Mouse (Mus musculus): ENCODE results near the gene Cbx8. TPM values are rescaled to one million over a fixed set of nuclear protein-coding genes. Genes with fewer than 3 reads are reported as not detected.

Gene Cbx8
- polyA plus RNA-seq, 1 experiment from 2014 or later = 2.8 TPM

- peaks cover 7% of the 10 kb centered on the region for H3K4me1 ChIP-seq (replicated peaks)
- 70% methylated on average over 6 of the region's 6 CpGs for WGBS (ENCODE audit: insufficient replicate concordance)
- H3K27me3 ChIP-seq = peaks cover 41% of the 10 kb centered on the region
- no peaks in the 10 kb centered on the region for H3K36me3 ChIP-seq
- no peak overlapping the region for H3K9ac ChIP-seq
- no peaks in the 10 kb centered on the region for H3K9me3 ChIP-seq (replicated peaks)
- DNase-seq (no peak), ATAC-seq (ENCODE audit: low read depth) (no peak)
- H3K27ac ChIP-seq = no peak overlapping the region
- H3K4me3 ChIP-seq (replicated peaks) = no peak overlapping the region
- H3K4me2 ChIP-seq = no peak overlapping the region
Observed at GRCm38 (mm10) chr11:119073876-119074433, 33.2 kb upstream of the Cbx8 start.

GRCm38 (mm10) chr11:119072986-119073385 lies 32.2 kb upstream of the Cbx8 start:
- Histone ChIP-seq H3K4me3 (replicated peaks) (no peak overlapping the region), H3K27me3 (peaks cover 46% of the 10 kb centered on the region), H3K27ac (no peak overlapping the region), H3K36me3 (no peaks in the 10 kb centered on the region), H3K9me3 (replicated peaks) (no peaks in the 10 kb centered on the region), H3K4me2 (no peak overlapping the region), H3K4me1 (replicated peaks) (no peaks in the 10 kb centered on the region), H3K9ac (no peak overlapping the region)
- ATAC-seq (ENCODE audit: low read depth) = no peak
- 53% methylated on average over 6 of the region's 6 CpGs for WGBS (ENCODE audit: insufficient replicate concordance)
- DNase-seq = no peak

- no peak for ATAC-seq (ENCODE audit: low read depth)
- Histone ChIP-seq H3K4me2 (no peak overlapping the region), H3K27me3 (peaks cover 46% of the 10 kb centered on the region), H3K9ac (no peak overlapping the region), H3K9me3 (replicated peaks) (no peaks in the 10 kb centered on the region), H3K27ac (no peak overlapping the region), H3K4me1 (replicated peaks) (no peaks in the 10 kb centered on the region), H3K4me3 (replicated peaks) (no peak overlapping the region), H3K36me3 (no peaks in the 10 kb centered on the region)
- no peak for DNase-seq
- 55% methylated on average over 7 of the region's 7 CpGs for WGBS (ENCODE audit: insufficient replicate concordance)
Observed at GRCm38 (mm10) chr11:119072239-119072638, 31.5 kb upstream of the Cbx8 start.

- H3K4me3 ChIP-seq (replicated peaks) = no peak overlapping the region
- H3K9ac ChIP-seq = no peak overlapping the region
- H3K27ac ChIP-seq = no peak overlapping the region
- no peak overlapping the region for H3K4me2 ChIP-seq
- no peaks in the 10 kb centered on the region; the same call in 1 of the 2 replicates for H3K9me3 ChIP-seq (replicated peaks)
- H3K36me3 ChIP-seq = no peaks in the 10 kb centered on the region
- no peaks in the 10 kb centered on the region for H3K4me1 ChIP-seq (replicated peaks)
- ATAC-seq (ENCODE audit: low read depth) = no peak
- no peak for DNase-seq
- WGBS (ENCODE audit: insufficient replicate concordance) = 78% methylated on average over 8 of the region's 8 CpGs
- H3K27me3 ChIP-seq = peaks cover 53% of the 10 kb centered on the region
Observed at GRCm38 (mm10) chr11:119066841-119067240, 26.1 kb upstream of the Cbx8 start.

DNA sequence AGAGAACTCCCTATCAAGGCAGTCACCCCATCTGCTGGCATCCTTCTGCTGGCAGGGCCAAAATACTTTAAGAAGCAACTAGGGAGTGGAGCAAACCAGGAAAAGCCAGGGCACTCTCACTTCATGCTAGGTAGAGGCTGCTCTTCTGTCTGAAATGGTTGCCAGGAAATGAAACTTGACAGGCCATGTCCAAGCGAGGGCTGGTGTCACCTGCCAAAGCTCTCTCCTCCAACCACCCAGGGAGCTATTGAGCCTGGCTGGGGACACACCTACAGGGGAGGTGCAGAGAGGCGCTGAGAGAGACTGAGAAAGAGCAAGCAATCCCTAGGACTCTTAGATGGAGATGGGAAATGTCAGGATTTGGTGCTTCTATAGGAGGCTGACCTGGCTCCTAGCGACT lies 18.5 kb upstream of the Cbx8 start:
- H3K9ac ChIP-seq = no peak overlapping the region
- no peaks in the 10 kb centered on the region; the same call in 1 of the 2 replicates for H3K9me3 ChIP-seq (replicated peaks)
- ATAC-seq (ENCODE audit: low read depth) (no peak), DNase-seq (no peak)
- 12% methylated on average over 3 of the region's 3 CpGs for WGBS (ENCODE audit: insufficient replicate concordance)
- H3K4me3 ChIP-seq (replicated peaks) = no peak overlapping the region
- no peaks in the 10 kb centered on the region for H3K36me3 ChIP-seq
- H3K4me1 ChIP-seq (replicated peaks) = peaks cover 31% of the 10 kb centered on the region
- no peak overlapping the region for H3K27ac ChIP-seq
- peaks cover 97% of the 10 kb centered on the region for H3K27me3 ChIP-seq
- no peak overlapping the region for H3K4me2 ChIP-seq

- no peak overlapping the region for H3K27ac ChIP-seq
- 5% methylated on average over 58 of the region's 58 CpGs for WGBS (ENCODE audit: insufficient replicate concordance)
- H3K4me1 ChIP-seq (replicated peaks) = peaks cover 38% of the 10 kb centered on the region
- H3K4me2 ChIP-seq = peak overlapping the region; percentile 35
- no peak for ATAC-seq (ENCODE audit: low read depth)
- no peak overlapping the region for H3K9ac ChIP-seq
- no peak for DNase-seq
- peaks cover 98% of the 10 kb centered on the region for H3K27me3 ChIP-seq
- no peaks in the 10 kb centered on the region; the same call in 1 of the 2 replicates for H3K9me3 ChIP-seq (replicated peaks)
- no peaks in the 10 kb centered on the region for H3K36me3 ChIP-seq
- no peak overlapping the region for H3K4me3 ChIP-seq (replicated peaks)
Observed at GRCm38 (mm10) chr11:119058041-119058995, 17.5 kb upstream of the Cbx8 start.

- H3K9ac ChIP-seq = peak overlapping the region; percentile 70; the same call in 1 of the 2 replicates
- no peak for ATAC-seq (ENCODE audit: low read depth)
- 3% methylated on average over 9 of the region's 9 CpGs for WGBS (ENCODE audit: insufficient replicate concordance)
- H3K4me2 ChIP-seq = peak overlapping the region; percentile 73
- H3K9me3 ChIP-seq (replicated peaks) = no peaks in the 10 kb centered on the region; the same call in 1 of the 2 replicates
- H3K27ac ChIP-seq = no peak overlapping the region
- H3K27me3 ChIP-seq = peaks cover 100% of the 10 kb centered on the region
- H3K36me3 ChIP-seq = no peaks in the 10 kb centered on the region
- H3K4me3 ChIP-seq (replicated peaks) = peak overlapping the region; percentile 58
- no peak for DNase-seq
- peaks cover 47% of the 10 kb centered on the region for H3K4me1 ChIP-seq (replicated peaks)
Observed at GRCm38 (mm10) chr11:119057291-119057690, 16.5 kb upstream of the Cbx8 start.

- Histone ChIP-seq H3K27ac (no peak overlapping the region), H3K4me2 (peak overlapping the region; percentile 73), H3K9ac (peak overlapping the region; percentile 70), H3K27me3 (peaks cover 100% of the 10 kb centered on the region), H3K9me3 (replicated peaks) (no peaks in the 10 kb centered on the region), H3K36me3 (no peaks in the 10 kb centered on the region), H3K4me1 (replicated peaks) (peaks cover 47% of the 10 kb centered on the region), H3K4me3 (replicated peaks) (peak overlapping the region; percentile 58)
- ATAC-seq (ENCODE audit: low read depth) (no peak), DNase-seq (no peak)
- WGBS (ENCODE audit: insufficient replicate concordance) = under 1% methylated on average over 65 of the region's 65 CpGs
Observed at GRCm38 (mm10) chr11:119056301-119057211, 15.8 kb upstream of the Cbx8 start.

DNA sequence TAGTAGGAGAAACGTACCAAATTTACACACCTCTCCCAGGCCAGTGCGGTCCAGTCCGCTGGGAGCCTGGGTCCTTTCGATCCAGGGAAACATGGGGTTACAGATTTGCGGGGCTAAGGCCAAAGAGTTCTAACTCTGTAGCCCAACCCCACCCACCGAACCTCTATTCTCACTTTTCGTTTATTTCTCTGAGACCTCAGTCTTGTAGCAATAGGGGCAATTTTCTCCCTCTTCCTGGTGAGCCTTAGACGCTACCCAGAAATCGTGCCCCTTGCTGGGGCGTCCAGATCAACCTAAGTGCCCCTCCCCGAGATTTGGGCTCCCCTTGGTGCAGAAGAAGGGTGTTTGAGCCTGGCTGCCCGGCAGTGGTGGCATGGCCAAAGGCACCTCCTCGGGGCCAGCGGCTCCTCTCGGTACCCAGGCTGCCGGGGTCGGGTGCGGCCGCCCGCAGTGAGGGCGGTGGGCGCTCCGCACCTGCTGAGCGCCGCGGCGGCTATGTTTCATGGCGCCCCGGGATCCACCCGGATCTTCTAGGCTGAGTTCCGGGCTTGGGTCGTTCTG lies 14.9 kb upstream of the Cbx8 start:
- Histone ChIP-seq H3K4me2 (peak overlapping the region; percentile 73), H3K4me1 (replicated peaks) (peaks cover 47% of the 10 kb centered on the region), H3K36me3 (no peaks in the 10 kb centered on the region), H3K9ac (no peak overlapping the region), H3K4me3 (replicated peaks) (peak overlapping the region; percentile 58; the same call in 1 of the 2 replicates), H3K27ac (no peak overlapping the region), H3K27me3 (peaks cover 100% of the 10 kb centered on the region), H3K9me3 (replicated peaks) (no peaks in the 10 kb centered on the region)
- ATAC-seq (ENCODE audit: low read depth) (no peak), DNase-seq (no peak)
- 2% methylated on average over 32 of the region's 32 CpGs for WGBS (ENCODE audit: insufficient replicate concordance)

- Histone ChIP-seq H3K36me3 (no peaks in the 10 kb centered on the region), H3K9me3 (replicated peaks) (no peaks in the 10 kb centered on the region), H3K4me1 (replicated peaks) (peaks cover 47% of the 10 kb centered on the region), H3K27ac (no peak overlapping the region), H3K27me3 (peaks cover 100% of the 10 kb centered on the region), H3K4me2 (no peak overlapping the region), H3K4me3 (replicated peaks) (no peak overlapping the region), H3K9ac (no peak overlapping the region)
- ATAC-seq (ENCODE audit: low read depth) (no peak), DNase-seq (no peak)
- WGBS (ENCODE audit: insufficient replicate concordance) = 4% methylated on average over 47 of the region's 47 CpGs
Observed at GRCm38 (mm10) chr11:119054351-119055345, 13.9 kb upstream of the Cbx8 start.

Data from liver, embryonic 13.5 days (tissue).